Mouse (Mus musculus): ENCODE measurements around the gene Mtus2.

Gene Mtus2

GRCm38 (mm10) chr5:148052846-148053608 is 95.9 kb downstream of the Mtus2 start:
- no peak for DNase-seq

GRCm38 (mm10) chr5:148053609-148053990 is 96.5 kb downstream of the Mtus2 start:
- DNase-seq, result no peak

- DNase-seq, result no peak
Observed at GRCm38 (mm10) chr5:148056831-148057230, 99.7 kb downstream of the Mtus2 start.

GRCm38 (mm10) chr5:148057433-148057832 is 100.3 kb downstream of the Mtus2 start:
- DNase-seq, result no peak

GRCm38 (mm10) chr5:148059339-148059738 is 102.2 kb downstream of the Mtus2 start:
- DNase-seq, result no peak

- DNase-seq, result no peak
Observed at GRCm38 (mm10) chr5:148061869-148062268, 104.7 kb downstream of the Mtus2 start.

GRCm38 (mm10) chr5:148063745-148064144 is 106.6 kb downstream of the Mtus2 start:
- DNase-seq, result no peak

GRCm38 (mm10) chr5:148065251-148065650 is 108.1 kb downstream of the Mtus2 start:
- no peak for DNase-seq

GRCm38 (mm10) chr5:148069909-148070308 is 112.8 kb downstream of the Mtus2 start:
- peak; percentile 34 for DNase-seq

- peak; percentile 40 for DNase-seq
Observed at GRCm38 (mm10) chr5:148071800-148072199, 114.7 kb downstream of the Mtus2 start.

GRCm38 (mm10) chr5:148073461-148073860 is 116.3 kb downstream of the Mtus2 start:
- no peak for DNase-seq

GRCm38 (mm10) chr5:148079732-148080131 is 122.6 kb downstream of the Mtus2 start:
- DNase-seq, result no peak

GRCm38 (mm10) chr5:148083541-148083940 is 126.4 kb downstream of the Mtus2 start:
- no peak for DNase-seq

GRCm38 (mm10) chr5:148084766-148085165 is 127.6 kb downstream of the Mtus2 start:
- DNase-seq, result no peak

- DNase-seq, result no peak
Observed at GRCm38 (mm10) chr5:148087796-148088195, 130.7 kb downstream of the Mtus2 start.

GRCm38 (mm10) chr5:148090191-148090821 is 133.2 kb downstream of the Mtus2 start:
- DNase-seq, result no peak

GRCm38 (mm10) chr5:148094640-148095039 is 137.5 kb downstream of the Mtus2 start:
- DNase-seq, result no peak

- no peak for DNase-seq
Observed at GRCm38 (mm10) chr5:148099356-148099755, 142.2 kb downstream of the Mtus2 start.

- no peak for DNase-seq
Observed at GRCm38 (mm10) chr5:148107324-148107723, 150.2 kb downstream of the Mtus2 start.

GRCm38 (mm10) chr5:148107890-148108289 is 150.8 kb downstream of the Mtus2 start:
- DNase-seq, result no peak

- DNase-seq, result no peak
Observed at GRCm38 (mm10) chr5:148108314-148108713, 151.2 kb downstream of the Mtus2 start.

GRCm38 (mm10) chr5:148115207-148115817 is 158.2 kb downstream of the Mtus2 start:
- DNase-seq, result no peak

- DNase-seq, result no peak
Observed at GRCm38 (mm10) chr5:148124354-148124753, 167.2 kb downstream of the Mtus2 start.

All from kidney, postnatal 14 days (tissue).